Mouse (Mus musculus) heart, postnatal 0 days (tissue): ENCODE data around the gene Egln1.

Experiments used
- CTCF ChIP-seq: IDR thresholded peaks from 2 replicates; pipeline ENCODE4 v1.5.1; 2016; ENCODE audit warnings: antibody characterized with exemption, control low read depth, low read depth
- EP300 ChIP-seq: IDR thresholded peaks from 2 replicates; pipeline ENCODE4 v1.6.1; 2016; ENCODE audit warnings: antibody characterized with exemption, low read depth

- no peak for TF ChIP-seq CTCF
- TF ChIP-seq EP300, result no peak
Observed at GRCm38 (mm10) chr8:124964966-124965365, 15.8 kb upstream of the Egln1 start.
